Mouse (Mus musculus): ENCODE measurements around the gene Ocm. TPM values are rescaled to one million over a fixed set of nuclear protein-coding genes. Genes with fewer than 3 reads are reported as not detected.

Gene Ocm
- polyA plus RNA-seq, 1 experiment from 2014 or later = 0.72 TPM

DNA sequence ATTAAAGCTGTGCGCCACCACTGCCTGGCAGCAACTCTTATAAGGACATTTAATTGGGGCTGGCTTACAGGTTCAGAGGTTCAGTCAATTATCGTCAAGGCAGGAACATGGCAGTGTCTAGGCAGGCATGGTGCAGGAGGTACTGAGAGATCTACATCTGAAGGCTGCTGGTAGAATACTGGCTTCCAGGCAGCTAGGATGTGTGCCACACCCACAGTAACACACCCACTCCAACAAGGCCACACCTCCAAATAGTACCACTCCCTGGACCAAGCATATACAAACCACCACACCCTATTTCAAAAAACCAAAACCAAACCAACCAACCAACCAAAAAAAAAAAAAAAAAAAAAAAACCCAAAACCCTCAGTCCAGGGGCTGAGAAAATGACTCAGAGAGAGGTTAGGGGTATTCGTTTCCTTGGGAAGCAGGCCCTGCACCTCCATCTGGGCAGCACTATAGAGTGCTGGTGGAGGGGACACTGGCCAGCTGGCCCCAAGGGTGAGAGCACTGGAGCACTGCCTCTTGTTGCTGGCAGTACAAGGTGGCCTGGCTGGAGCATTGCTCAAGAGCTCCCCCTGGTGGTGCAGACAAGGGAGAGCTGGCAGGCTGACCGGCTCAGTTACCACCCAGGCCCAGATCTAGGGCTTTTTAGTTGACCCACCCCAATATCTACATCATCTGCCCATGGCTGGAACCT is 51.4 kb downstream of the Ocm start:
- 49% methylated on average over 4 of the region's 4 CpGs for WGBS
- ATAC-seq (peak; percentile 88), DNase-seq (ENCODE audit: low spot score) (peak; percentile 81)
- Histone ChIP-seq H3K4me2 (replicated peaks; ENCODE audit: low read depth, low read length) (no peak overlapping the region), H3K4me3 (ENCODE audit: low read depth, low read length) (no peak overlapping the region), H3K9me3 (ENCODE audit: low read length) (no peaks in the 10 kb centered on the region), H3K4me1 (ENCODE audit: insufficient read depth, low read depth, low read length) (no peaks in the 10 kb centered on the region), H3K27me3 (replicated peaks; ENCODE audit: insufficient read depth, low read length) (no peaks in the 10 kb centered on the region), H3K9ac (replicated peaks; ENCODE audit: low read depth) (no peak overlapping the region), H3K36me3 (ENCODE audit: insufficient read depth, low read length) (no peaks in the 10 kb centered on the region), H3K27ac (ENCODE audit: low read length) (no peak overlapping the region)
- TF ChIP-seq CTCF (IDR thresholded peaks at IDR 0.05) (peak; percentile 94), EP300 (IDR thresholded peaks at IDR 0.05) (no peak)

DNA sequence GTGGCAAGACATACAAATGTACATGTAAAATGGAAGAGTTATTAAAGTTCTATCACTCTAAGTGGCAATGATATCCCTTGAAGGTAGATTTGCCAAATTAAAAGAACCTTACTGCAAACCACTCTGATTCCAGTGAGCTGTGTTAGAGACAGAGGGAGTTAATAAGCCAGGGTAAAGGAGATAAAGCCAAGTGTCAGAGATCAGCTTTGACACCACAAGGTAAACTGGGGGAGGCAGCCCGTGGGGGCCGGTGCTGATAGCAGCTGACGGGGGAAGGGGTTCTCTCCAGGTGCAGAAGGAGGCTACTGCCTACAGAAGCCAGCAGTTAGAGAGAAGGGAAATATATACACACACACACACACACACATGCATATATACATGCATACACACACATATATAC is 53.8 kb downstream of the Ocm start:
- Histone ChIP-seq H3K27me3 (replicated peaks; ENCODE audit: insufficient read depth, low read length) (no peaks in the 10 kb centered on the region), H3K36me3 (ENCODE audit: insufficient read depth, low read length) (no peaks in the 10 kb centered on the region), H3K9me3 (ENCODE audit: low read length) (no peaks in the 10 kb centered on the region), H3K4me2 (replicated peaks; ENCODE audit: low read depth, low read length) (no peak overlapping the region), H3K4me1 (ENCODE audit: insufficient read depth, low read depth, low read length) (no peaks in the 10 kb centered on the region), H3K9ac (replicated peaks; ENCODE audit: low read depth) (no peak overlapping the region), H3K4me3 (ENCODE audit: low read depth, low read length) (no peak overlapping the region), H3K27ac (ENCODE audit: low read length) (no peak overlapping the region)
- 40% methylated on average over 3 of the region's 3 CpGs for WGBS
- DNase-seq (ENCODE audit: low spot score) (no peak), ATAC-seq (no peak)
- TF ChIP-seq CTCF (IDR thresholded peaks at IDR 0.05) = no peak
- TF ChIP-seq EP300 (IDR thresholded peaks at IDR 0.05) = no peak

Other genes with a start within 250 kb of the Ocm start
- gene Eif2ak1, start 208.9 kb downstream of the Ocm start, polyA plus RNA-seq (2015; fragmentation: Nextera tagmentation; extraction: Ambion mirVana) = 24.4 and 25.1 TPM in 2 replicates
- 0.16 and 0.20 TPM in 2 replicates for gene Ankrd61, start 129.0 kb downstream of the Ocm start, polyA plus RNA-seq (2015; fragmentation: Nextera tagmentation; extraction: Ambion mirVana)
- 35.7 and 37.0 TPM in 2 replicates for gene Aimp2, start 116.8 kb downstream of the Ocm start, polyA plus RNA-seq (2015; fragmentation: Nextera tagmentation; extraction: Ambion mirVana)
- 7.9 and 8.3 TPM in 2 replicates for gene Pms2, start 116.7 kb downstream of the Ocm start, polyA plus RNA-seq (2015; fragmentation: Nextera tagmentation; extraction: Ambion mirVana)
- not detected in 2 replicates for gene Gm42421, start 98.5 kb downstream of the Ocm start, polyA plus RNA-seq (2015; fragmentation: Nextera tagmentation; extraction: Ambion mirVana)
- gene Rsph10b, start 93.6 kb downstream of the Ocm start, polyA plus RNA-seq (2015; fragmentation: Nextera tagmentation; extraction: Ambion mirVana) = 3.0 and 3.5 TPM in 2 replicates
- gene Ccz1, start 11.8 kb downstream of the Ocm start, polyA plus RNA-seq (2015; fragmentation: Nextera tagmentation; extraction: Ambion mirVana) = 87.4 and 98.1 TPM in 2 replicates
- gene Lmtk2, start 73.8 kb upstream of the Ocm start, polyA plus RNA-seq (2015; fragmentation: Nextera tagmentation; extraction: Ambion mirVana) = 4.5 and 4.7 TPM in 2 replicates
- gene Bhlha15, start 163.6 kb upstream of the Ocm start, polyA plus RNA-seq (2015; fragmentation: Nextera tagmentation; extraction: Ambion mirVana) = 0.20 TPM in 1 of 2 replicates, not detected in the other
- 34.1 and 35.0 TPM in 2 replicates for gene Tecpr1, start 196.9 kb upstream of the Ocm start, polyA plus RNA-seq (2015; fragmentation: Nextera tagmentation; extraction: Ambion mirVana)
- gene Bri3, start 217.8 kb upstream of the Ocm start, polyA plus RNA-seq (2015; fragmentation: Nextera tagmentation; extraction: Ambion mirVana) = 278 and 286 TPM in 2 replicates

Measured in lung, postnatal 0 days (tissue).